Mouse (Mus musculus): ENCODE measurements around the gene Uggt1. TPM values are rescaled to one million over a fixed set of nuclear protein-coding genes. Genes with fewer than 3 reads are reported as not detected.

Uggt1 gene
- polyA plus RNA-seq, 1 experiment from 2014 or later, result 80.7 TPM

DNA sequence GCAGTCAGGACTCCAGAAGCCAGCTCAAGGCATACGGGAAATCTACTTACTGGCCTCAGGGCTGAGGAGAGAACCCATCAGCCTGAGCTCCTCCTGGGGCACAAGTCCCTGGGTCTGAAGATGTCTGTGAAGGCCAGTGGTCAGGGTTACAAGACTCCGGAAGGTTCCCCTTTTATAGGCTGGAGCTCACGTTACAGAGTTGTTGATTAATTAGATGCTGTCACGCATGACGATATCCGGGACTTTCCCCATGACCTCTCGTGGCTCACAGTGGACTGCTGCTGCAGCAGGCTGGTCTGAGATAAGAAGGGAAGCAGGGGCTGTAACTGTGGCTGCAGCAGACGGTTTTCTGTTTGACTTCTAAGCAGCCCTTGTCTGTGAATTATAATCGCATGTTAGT lies 28.8 kb upstream of the Uggt1 start:
- no peak for DNase-seq (ENCODE audit: low spot score, missing footprints)
- no peak for ATAC-seq (ENCODE audit: low FRiP score)
- 56% methylated on average over 9 of the region's 9 CpGs for WGBS

DNA sequence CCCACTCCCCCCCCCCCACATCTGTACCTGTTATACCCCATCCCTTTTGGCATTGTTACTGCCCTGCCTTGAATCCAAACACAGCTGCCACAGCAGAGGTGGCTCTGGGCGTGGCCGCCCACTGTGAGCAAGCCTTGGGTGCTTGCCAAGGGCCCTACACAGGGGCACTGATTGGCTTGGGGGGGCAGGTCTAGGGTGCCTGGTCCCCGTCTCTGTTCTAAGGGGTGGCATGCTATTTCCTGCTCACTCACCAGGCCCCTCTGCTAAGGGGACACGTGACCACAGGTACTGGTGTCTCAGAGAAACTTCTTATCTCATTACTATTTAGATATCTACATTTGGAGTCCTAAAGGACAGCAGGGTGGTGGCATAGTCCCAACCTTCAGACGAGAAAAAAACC lies 28.0 kb upstream of the Uggt1 start:
- Histone ChIP-seq H3K9me3 (ENCODE audit: control insufficient read depth, low read length) (no peaks in the 10 kb centered on the region), H3K4me3 (ENCODE audit: low read depth, low read length) (no peak overlapping the region), H3K27ac (ENCODE audit: low read depth, low read length) (no peak overlapping the region), H3K4me1 (ENCODE audit: control insufficient read depth, insufficient read depth, low read length) (no peaks in the 10 kb centered on the region; the same call in 1 of the 2 replicates), H3K4me2 (no peak overlapping the region), H3K9ac (ENCODE audit: low read length) (no peak overlapping the region), H3K36me3 (ENCODE audit: control insufficient read depth, insufficient read depth, low read length) (no peaks in the 10 kb centered on the region), H3K27me3 (ENCODE audit: control insufficient read depth, insufficient read depth, low read length) (peaks cover 7% of the 10 kb centered on the region)
- DNase-seq (ENCODE audit: low spot score, missing footprints) (no peak), ATAC-seq (ENCODE audit: low FRiP score) (no peak)
- 80% methylated on average over 5 of the region's 5 CpGs for WGBS

More for the DNA sequence above, 28.8 kb upstream of the Uggt1 start:
- no peaks in the 10 kb centered on the region for H3K36me3 ChIP-seq (ENCODE audit: control insufficient read depth, insufficient read depth, low read length)
- no peaks in the 10 kb centered on the region; the same call in 1 of the 2 replicates for H3K4me1 ChIP-seq (ENCODE audit: control insufficient read depth, insufficient read depth, low read length)
- H3K27ac ChIP-seq (ENCODE audit: low read depth, low read length), result no peak overlapping the region
- peaks cover 7% of the 10 kb centered on the region for H3K27me3 ChIP-seq (ENCODE audit: control insufficient read depth, insufficient read depth, low read length)
- H3K9ac ChIP-seq (ENCODE audit: low read length), result no peak overlapping the region
- H3K4me3 ChIP-seq (ENCODE audit: low read depth, low read length), result no peak overlapping the region
- no peak overlapping the region for H3K4me2 ChIP-seq
- no peaks in the 10 kb centered on the region for H3K9me3 ChIP-seq (ENCODE audit: control insufficient read depth, low read length)

DNA sequence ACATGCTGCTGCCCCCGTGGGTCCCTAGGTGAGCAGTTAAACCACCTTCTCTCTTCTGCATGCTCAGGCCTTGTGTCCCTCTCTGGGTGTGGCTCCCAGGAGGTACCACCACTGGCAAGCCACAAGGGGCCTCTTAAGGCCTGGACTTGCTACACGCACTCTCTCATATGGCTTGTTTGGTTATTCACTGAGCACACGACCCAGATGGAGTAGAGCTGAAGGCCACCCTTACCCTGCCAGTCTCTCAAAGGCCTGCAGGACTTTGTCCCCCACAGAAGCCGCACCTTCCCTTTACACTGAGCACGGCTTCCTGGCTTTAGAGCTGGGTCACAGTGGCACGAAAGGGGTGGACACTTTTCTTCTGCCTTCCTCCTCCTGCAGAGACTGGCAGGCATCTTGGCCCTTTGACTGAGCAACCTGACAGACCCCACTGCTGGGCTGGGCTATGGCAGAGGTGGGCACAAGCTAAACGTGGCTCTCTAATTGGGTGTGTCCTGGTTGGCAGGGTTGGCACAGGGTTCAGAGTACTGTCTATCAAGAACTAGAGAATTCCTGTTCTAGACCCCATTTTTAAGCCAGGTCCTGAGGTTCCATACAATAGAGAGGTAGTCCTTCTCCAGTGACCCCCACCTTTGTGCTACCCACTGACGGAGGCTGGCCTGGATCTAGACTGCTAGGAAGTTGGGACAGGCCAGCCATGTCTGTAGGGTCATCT lies 27.2 kb upstream of the Uggt1 start:
- no peaks in the 10 kb centered on the region for H3K9me3 ChIP-seq (ENCODE audit: control insufficient read depth, low read length)
- peaks cover 7% of the 10 kb centered on the region for H3K27me3 ChIP-seq (ENCODE audit: control insufficient read depth, insufficient read depth, low read length)
- H3K4me2 ChIP-seq, result no peak overlapping the region
- 83% methylated on average over 8 of the region's 8 CpGs for WGBS
- DNase-seq (ENCODE audit: low spot score, missing footprints) (peak; percentile 53), ATAC-seq (ENCODE audit: low FRiP score) (no peak)
- no peak overlapping the region for H3K9ac ChIP-seq (ENCODE audit: low read length)
- H3K4me1 ChIP-seq (ENCODE audit: control insufficient read depth, insufficient read depth, low read length), result no peaks in the 10 kb centered on the region; the same call in 1 of the 2 replicates
- H3K27ac ChIP-seq (ENCODE audit: low read depth, low read length), result no peak overlapping the region
- no peaks in the 10 kb centered on the region for H3K36me3 ChIP-seq (ENCODE audit: control insufficient read depth, insufficient read depth, low read length)
- H3K4me3 ChIP-seq (ENCODE audit: low read depth, low read length), result no peak overlapping the region

- no peak overlapping the region for H3K4me3 ChIP-seq (ENCODE audit: low read depth, low read length)
- no peak overlapping the region for H3K27ac ChIP-seq (ENCODE audit: low read depth, low read length)
- no peaks in the 10 kb centered on the region; the same call in 1 of the 2 replicates for H3K4me1 ChIP-seq (ENCODE audit: control insufficient read depth, insufficient read depth, low read length)
- peaks cover 7% of the 10 kb centered on the region for H3K27me3 ChIP-seq (ENCODE audit: control insufficient read depth, insufficient read depth, low read length)
- H3K9me3 ChIP-seq (ENCODE audit: control insufficient read depth, low read length), result no peaks in the 10 kb centered on the region
- H3K9ac ChIP-seq (ENCODE audit: low read length), result no peak overlapping the region
- H3K36me3 ChIP-seq (ENCODE audit: control insufficient read depth, insufficient read depth, low read length), result no peaks in the 10 kb centered on the region
- no peak overlapping the region for H3K4me2 ChIP-seq
- WGBS, result 59% methylated on average over 3 of the region's 3 CpGs
- no peak for ATAC-seq (ENCODE audit: low FRiP score)
- no peak for DNase-seq (ENCODE audit: low spot score, missing footprints)
Observed at GRCm38 (mm10) chr1:36270666-36271065, 26.1 kb upstream of the Uggt1 start.

GRCm38 (mm10) chr1:36269121-36269795 lies 24.7 kb upstream of the Uggt1 start:
- Histone ChIP-seq H3K4me1 (ENCODE audit: control insufficient read depth, insufficient read depth, low read length) (no peaks in the 10 kb centered on the region), H3K36me3 (ENCODE audit: control insufficient read depth, insufficient read depth, low read length) (no peaks in the 10 kb centered on the region), H3K4me2 (peak overlapping the region; percentile 28), H3K9ac (ENCODE audit: low read length) (no peak overlapping the region), H3K27ac (ENCODE audit: low read depth, low read length) (no peak overlapping the region), H3K9me3 (ENCODE audit: control insufficient read depth, low read length) (no peaks in the 10 kb centered on the region), H3K4me3 (ENCODE audit: low read depth, low read length) (no peak overlapping the region), H3K27me3 (ENCODE audit: control insufficient read depth, insufficient read depth, low read length) (peaks cover 7% of the 10 kb centered on the region)
- no peak for ATAC-seq (ENCODE audit: low FRiP score)
- DNase-seq (ENCODE audit: low spot score, missing footprints), result no peak
- WGBS, result 49% methylated on average over 54 of the region's 54 CpGs

GRCm38 (mm10) chr1:36267595-36267994 lies 23.1 kb upstream of the Uggt1 start:
- Histone ChIP-seq H3K27me3 (ENCODE audit: control insufficient read depth, insufficient read depth, low read length) (peaks cover 7% of the 10 kb centered on the region), H3K36me3 (ENCODE audit: control insufficient read depth, insufficient read depth, low read length) (no peaks in the 10 kb centered on the region), H3K9me3 (ENCODE audit: control insufficient read depth, low read length) (no peaks in the 10 kb centered on the region), H3K27ac (ENCODE audit: low read depth, low read length) (no peak overlapping the region), H3K4me1 (ENCODE audit: control insufficient read depth, insufficient read depth, low read length) (no peaks in the 10 kb centered on the region), H3K9ac (ENCODE audit: low read length) (no peak overlapping the region), H3K4me3 (ENCODE audit: low read depth, low read length) (no peak overlapping the region), H3K4me2 (no peak overlapping the region)
- ATAC-seq (ENCODE audit: low FRiP score) (no peak), DNase-seq (ENCODE audit: low spot score, missing footprints) (no peak)
- 98% methylated on average over 3 of the region's 3 CpGs for WGBS

GRCm38 (mm10) chr1:36266293-36266692 lies 21.8 kb upstream of the Uggt1 start:
- Histone ChIP-seq H3K9ac (ENCODE audit: low read length) (no peak overlapping the region), H3K4me1 (ENCODE audit: control insufficient read depth, insufficient read depth, low read length) (no peaks in the 10 kb centered on the region), H3K27me3 (ENCODE audit: control insufficient read depth, insufficient read depth, low read length) (peaks cover 7% of the 10 kb centered on the region), H3K27ac (ENCODE audit: low read depth, low read length) (no peak overlapping the region), H3K4me3 (ENCODE audit: low read depth, low read length) (no peak overlapping the region), H3K9me3 (ENCODE audit: control insufficient read depth, low read length) (no peaks in the 10 kb centered on the region), H3K36me3 (ENCODE audit: control insufficient read depth, insufficient read depth, low read length) (no peaks in the 10 kb centered on the region), H3K4me2 (no peak overlapping the region)
- 90% methylated on average over 6 of the region's 6 CpGs for WGBS
- ATAC-seq (ENCODE audit: low FRiP score) (no peak), DNase-seq (ENCODE audit: low spot score, missing footprints) (no peak)

GRCm38 (mm10) chr1:36263833-36264488 lies 19.4 kb upstream of the Uggt1 start:
- Histone ChIP-seq H3K4me1 (ENCODE audit: control insufficient read depth, insufficient read depth, low read length) (no peaks in the 10 kb centered on the region), H3K9ac (ENCODE audit: low read length) (no peak overlapping the region), H3K4me2 (no peak overlapping the region), H3K27ac (ENCODE audit: low read depth, low read length) (no peak overlapping the region), H3K9me3 (ENCODE audit: control insufficient read depth, low read length) (no peaks in the 10 kb centered on the region), H3K4me3 (ENCODE audit: low read depth, low read length) (no peak overlapping the region), H3K27me3 (ENCODE audit: control insufficient read depth, insufficient read depth, low read length) (no peaks in the 10 kb centered on the region), H3K36me3 (ENCODE audit: control insufficient read depth, insufficient read depth, low read length) (no peaks in the 10 kb centered on the region)
- DNase-seq (ENCODE audit: low spot score, missing footprints) (no peak), ATAC-seq (ENCODE audit: low FRiP score) (no peak)
- WGBS, result 82% methylated on average over 13 of the region's 13 CpGs

Data from midbrain, embryonic 11.5 days (tissue).